Mouse (Mus musculus) liver, postnatal 0 days (tissue): Measurements from ENCODE around the gene Fam111a.

Experiments used
- CTCF ChIP-seq: sonication (generic); IDR thresholded peaks from 2 replicates; pipeline ENCODE4 v1.5.1; 2016; ENCODE audit warnings: antibody characterized with exemption, low read depth
- EP300 ChIP-seq: IDR thresholded peaks from 2 replicates; pipeline ENCODE4 v1.6.1; 2016; ENCODE audit warnings: antibody characterized with exemption, low read depth, mild to moderate bottlenecking

- no peak for TF ChIP-seq CTCF
- TF ChIP-seq EP300 = no peak
These were observed 30.0 kb downstream of the Fam111a start for GRCm38 (mm10) chr19:12575514-12575913.
